Mouse (Mus musculus): ENCODE results near the gene Olfr1170. TPM values are rescaled to one million over a fixed set of nuclear protein-coding genes. Genes with fewer than 3 reads are reported as not detected.

The Olfr1170 gene
- not detected in 2 replicates for polyA plus RNA-seq (2012; rRNA removed)

DNA sequence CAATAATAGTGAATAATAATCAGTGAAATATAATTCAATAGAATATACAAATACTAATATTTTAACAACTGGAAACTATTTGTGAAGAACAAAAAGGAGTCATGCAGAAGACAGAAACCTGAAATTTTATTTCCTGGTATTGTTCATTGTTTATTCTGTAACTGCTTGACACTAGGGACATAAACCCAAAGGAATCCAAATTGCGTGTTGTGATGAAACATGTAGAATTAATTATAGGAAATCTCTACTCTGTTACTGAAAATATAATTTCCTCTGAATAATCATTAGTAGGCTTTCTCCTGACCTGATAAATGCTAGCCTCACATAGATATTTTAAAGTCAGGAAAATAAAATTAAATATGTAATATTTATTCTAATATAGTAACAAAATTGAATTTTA, at the start of gene Olfr1170:
TSS of gene Olfr1170 (minus strand) at position 101 of the 400 bp plus-strand sequence.
- TF ChIP-seq CTCF (IDR thresholded peaks at IDR 0.05; ENCODE audit: extremely low read depth, insufficient read depth, low read length) (no peak), POLR2A (IDR thresholded peaks at IDR 0.05; ENCODE audit: extremely low read depth, insufficient read depth, low read length) (no peak)
- no peak within 1 kb of the TSS for H3K27ac ChIP-seq (ENCODE audit: insufficient read depth, low read length)
- no peak within 1 kb of the TSS for H3K4me3 ChIP-seq (ENCODE audit: insufficient read depth, low read length)
- H3K4me1 ChIP-seq (ENCODE audit: control insufficient read depth, insufficient read depth, low read length): no peaks in the 10 kb centered on the region

DNA sequence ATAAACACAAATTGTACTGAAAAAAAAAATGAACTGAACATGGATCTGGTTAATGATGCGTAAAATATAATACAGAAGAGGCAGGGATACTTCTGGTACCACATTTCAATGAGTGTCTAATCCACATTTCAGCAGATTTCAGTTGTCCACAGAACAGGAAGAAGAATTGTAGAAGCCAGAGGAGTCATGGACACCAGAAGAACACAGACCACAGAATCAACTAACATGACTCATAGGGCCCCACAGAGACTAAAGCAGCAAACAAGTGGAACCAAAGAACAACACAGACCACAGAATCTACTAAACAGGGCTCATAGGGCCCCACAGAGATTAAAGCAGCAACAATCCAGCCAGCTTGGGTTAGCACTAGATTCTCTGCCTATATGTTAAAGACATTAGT, 7.3 kb downstream of the Olfr1170 start:
- Histone ChIP-seq H3K4me1 (ENCODE audit: control insufficient read depth, insufficient read depth, low read length) (no peaks in the 10 kb centered on the region), H3K4me3 (ENCODE audit: insufficient read depth, low read length) (no peak overlapping the region), H3K27ac (ENCODE audit: insufficient read depth, low read length) (no peak overlapping the region)
- TF ChIP-seq CTCF (IDR thresholded peaks at IDR 0.05; ENCODE audit: extremely low read depth, insufficient read depth, low read length) (no peak), POLR2A (IDR thresholded peaks at IDR 0.05; ENCODE audit: extremely low read depth, insufficient read depth, low read length) (no peak)

DNA sequence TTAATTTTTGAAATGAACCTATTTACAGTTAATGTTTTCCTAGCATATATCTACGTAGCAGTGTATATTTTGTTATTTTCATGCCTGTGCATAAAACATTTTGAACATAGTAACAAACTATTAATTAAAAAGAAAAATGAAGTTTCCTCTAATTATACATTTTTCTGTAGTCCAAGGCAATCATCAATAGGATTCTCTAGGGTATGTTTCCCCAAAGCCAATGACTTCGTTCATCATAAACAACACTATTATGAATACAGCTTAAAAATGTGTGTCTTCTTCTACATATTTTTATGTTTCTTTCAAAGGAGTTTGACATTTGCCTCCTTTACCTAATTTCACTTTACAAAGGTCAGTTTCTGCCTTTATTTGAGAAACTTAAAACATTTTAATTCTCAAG, 46.6 kb downstream of the Olfr1170 start, which contains the start of gene Olfr1168:
TSS of gene Olfr1168 (plus strand) at position 301 of the 400 bp plus-strand sequence.
- Histone ChIP-seq H3K27ac (ENCODE audit: insufficient read depth, low read length) (no peak within 1 kb of the TSS), H3K4me3 (ENCODE audit: insufficient read depth, low read length) (no peak within 1 kb of the TSS), H3K4me1 (ENCODE audit: control insufficient read depth, insufficient read depth, low read length) (no peaks in the 10 kb centered on the region)
- TF ChIP-seq POLR2A (IDR thresholded peaks at IDR 0.05; ENCODE audit: extremely low read depth, insufficient read depth, low read length): no peak
- TF ChIP-seq CTCF (IDR thresholded peaks at IDR 0.05; ENCODE audit: extremely low read depth, insufficient read depth, low read length): no peak

Other genes with a start within 250 kb of the Olfr1170 start
- not detected in 2 replicates for gene Olfr1158, start 238.2 kb downstream of the Olfr1170 start, polyA plus RNA-seq (2012; rRNA removed)
- gene Olfr1160, start 220.1 kb downstream of the Olfr1170 start, polyA plus RNA-seq (2012; rRNA removed): not detected in 2 replicates
- not detected in 2 replicates for gene Olfr1161, start 205.6 kb downstream of the Olfr1170 start, polyA plus RNA-seq (2012; rRNA removed)
- not detected in 2 replicates for gene Olfr73, start 190.6 kb downstream of the Olfr1170 start, polyA plus RNA-seq (2012; rRNA removed)
- not detected in 2 replicates for gene Olfr1162, start 177.2 kb downstream of the Olfr1170 start, polyA plus RNA-seq (2012; rRNA removed)
- gene Olfr1163, start 156.5 kb downstream of the Olfr1170 start, polyA plus RNA-seq (2012; rRNA removed): not detected in 2 replicates
- not detected in 2 replicates for gene Olfr1164, start 134.4 kb downstream of the Olfr1170 start, polyA plus RNA-seq (2012; rRNA removed)
- not detected in 2 replicates for gene Olfr1166, start 100.1 kb downstream of the Olfr1170 start, polyA plus RNA-seq (2012; rRNA removed)
- gene Olfr1167, start 73.1 kb downstream of the Olfr1170 start, polyA plus RNA-seq (2012; rRNA removed): not detected in 2 replicates
- not detected in 2 replicates for gene Olfr1168, start 46.5 kb downstream of the Olfr1170 start, polyA plus RNA-seq (2012; rRNA removed)
- not detected in 2 replicates for gene Olfr1173, start 51.5 kb upstream of the Olfr1170 start, polyA plus RNA-seq (2012; rRNA removed)
- gene Olfr1174-ps, start 86.8 kb upstream of the Olfr1170 start, polyA plus RNA-seq (2012; rRNA removed): not detected in 2 replicates
- not detected in 2 replicates for gene Olfr1175-ps, start 98.9 kb upstream of the Olfr1170 start, polyA plus RNA-seq (2012; rRNA removed)
- not detected in 2 replicates for gene Olfr1176, start 108.4 kb upstream of the Olfr1170 start, polyA plus RNA-seq (2012; rRNA removed)
- not detected in 2 replicates for gene Olfr1177-ps, start 118.2 kb upstream of the Olfr1170 start, polyA plus RNA-seq (2012; rRNA removed)
- not detected in 2 replicates for gene Olfr1178, start 158.7 kb upstream of the Olfr1170 start, polyA plus RNA-seq (2012; rRNA removed)
- not detected in 2 replicates for gene Olfr1179, start 178.1 kb upstream of the Olfr1170 start, polyA plus RNA-seq (2012; rRNA removed)
- gene Olfr1180, start 190.8 kb upstream of the Olfr1170 start, polyA plus RNA-seq (2012; rRNA removed): not detected in 2 replicates
- gene Olfr1181, start 197.8 kb upstream of the Olfr1170 start, polyA plus RNA-seq (2012; rRNA removed): not detected in 2 replicates
- not detected in 2 replicates for gene Gm13757, start 220.8 kb upstream of the Olfr1170 start, polyA plus RNA-seq (2012; rRNA removed)
- not detected in 2 replicates for gene Olfr1183, start 226.5 kb upstream of the Olfr1170 start, polyA plus RNA-seq (2012; rRNA removed)